Mouse (Mus musculus) common myeloid progenitor, adult 5-6 weeks (primary cell): ENCODE data around the gene Oma1. TPM values are rescaled to one million over a fixed set of nuclear protein-coding genes. Genes with fewer than 3 reads are reported as not detected.

Experiments
- ATAC-seq: replicated peaks from 2 replicates; pipeline ENCODE4 v1.8.0; 2016; ENCODE audit warnings: low read depth, mild to moderate bottlenecking, moderate TSS enrichment, inconsistent platforms; ENCODE audit not compliant: poor library complexity, severe bottlenecking
- total RNA-seq: library from RNA; stranded (forward); fragments of 200-1000, 187-1606 nt; gene quantifications from 2 replicates; pipeline ENCODE4 v1.2.3, GENCODE M21; 2017

The Oma1 gene
- total RNA-seq, 1 experiment from 2014 or later = 47.5 TPM

- ATAC-seq = no peak
Measured at GRCm38 (mm10) chr4:103352926-103353325, 39.3 kb downstream of the Oma1 start.

- ATAC-seq = no peak
Measured at GRCm38 (mm10) chr4:103357457-103357856, 43.8 kb downstream of the Oma1 start.

- ATAC-seq = peak; percentile 79
Measured at GRCm38 (mm10) chr4:103358941-103359448, 45.4 kb downstream of the Oma1 start.

GRCm38 (mm10) chr4:103382171-103382570 lies 68.6 kb downstream of the Oma1 start:
- ATAC-seq = no peak

- ATAC-seq = no peak
Measured at GRCm38 (mm10) chr4:103385031-103385430, 71.4 kb downstream of the Oma1 start.

GRCm38 (mm10) chr4:103385835-103386787 lies 72.5 kb downstream of the Oma1 start:
- no peak for ATAC-seq

GRCm38 (mm10) chr4:103387292-103387691 lies 73.7 kb downstream of the Oma1 start:
- ATAC-seq = 0 out of 2 replicates have a peak, but pooled peaks have one; percentile 8

GRCm38 (mm10) chr4:103388530-103389178 lies 75.0 kb downstream of the Oma1 start:
- peak; percentile 74 for ATAC-seq

GRCm38 (mm10) chr4:103389583-103389982 lies 76.0 kb downstream of the Oma1 start:
- ATAC-seq = no peak

GRCm38 (mm10) chr4:103390499-103390898 lies 76.9 kb downstream of the Oma1 start:
- ATAC-seq = no peak

GRCm38 (mm10) chr4:103395066-103395465 lies 81.5 kb downstream of the Oma1 start:
- no peak for ATAC-seq

GRCm38 (mm10) chr4:103395905-103396304 lies 82.3 kb downstream of the Oma1 start:
- ATAC-seq = no peak

GRCm38 (mm10) chr4:103396876-103397275 lies 83.3 kb downstream of the Oma1 start:
- no peak for ATAC-seq

GRCm38 (mm10) chr4:103402581-103402980 lies 89.0 kb downstream of the Oma1 start:
- ATAC-seq = no peak

GRCm38 (mm10) chr4:103405321-103405720 lies 91.7 kb downstream of the Oma1 start:
- ATAC-seq = no peak

- no peak for ATAC-seq
Measured at GRCm38 (mm10) chr4:103410217-103410799, 96.7 kb downstream of the Oma1 start.

Other genes with a start within 250 kb of the Oma1 start
- 89.1 and 119 TPM in 2 replicates for gene Mier1, start 199.4 kb upstream of the Oma1 start, total RNA-seq
- gene Wdr78, start 199.3 kb upstream of the Oma1 start, total RNA-seq = 6.3 and 6.5 TPM in 2 replicates
- gene Slc35d1, start 98.6 kb upstream of the Oma1 start, total RNA-seq = 3.2 and 8.6 TPM in 2 replicates
- not detected in 2 replicates for gene 4921539E11Rik, start 22.9 kb upstream of the Oma1 start, total RNA-seq